Mouse (Mus musculus) brain, embryonic 18.5 days (tissue): ENCODE results near the gene Lipa.

ENCODE experiments used
- DNase-seq: peaks from one replicate; pipeline ENCODE4 v3.0.0-alpha.2; 2012; ENCODE audit warnings: low read depth, low spot score

Gene Lipa

GRCm38 (mm10) chr19:34468216-34468615, 59.1 kb downstream of the Lipa start:
- no peak for DNase-seq

- DNase-seq = no peak
These were observed 62.8 kb downstream of the Lipa start for GRCm38 (mm10) chr19:34464453-34464852.

DNA sequence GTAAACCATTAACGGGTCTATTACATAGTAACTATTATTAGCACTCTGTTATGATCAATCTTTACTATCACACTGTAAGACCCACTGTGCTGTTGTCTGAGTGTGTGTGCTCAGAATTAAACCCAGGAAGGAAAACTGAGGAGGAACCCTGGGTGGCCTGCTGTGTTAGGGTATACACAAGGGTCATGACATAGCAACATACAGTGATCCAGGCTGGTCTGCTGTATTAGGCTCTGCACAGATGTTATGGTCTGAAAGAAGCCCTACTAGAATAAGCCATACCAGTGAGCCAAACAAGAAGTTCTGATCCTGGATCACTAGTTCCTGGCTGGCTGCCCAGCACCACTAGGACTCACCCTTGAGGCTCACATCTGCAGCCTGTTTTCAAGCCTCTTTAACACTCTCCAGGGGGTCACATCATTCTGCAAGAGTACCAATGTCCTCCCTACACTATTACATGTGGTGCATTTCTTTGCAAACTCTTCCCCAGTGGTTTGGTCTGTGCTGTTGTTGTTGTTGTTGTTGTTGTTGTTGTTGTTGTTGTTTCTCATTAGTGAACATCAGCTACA, 65.7 kb downstream of the Lipa start:
- no peak for DNase-seq

GRCm38 (mm10) chr19:34450784-34451370, 76.4 kb downstream of the Lipa start:
- DNase-seq = no peak

GRCm38 (mm10) chr19:34448851-34449250, 78.4 kb downstream of the Lipa start:
- DNase-seq = no peak

DNA sequence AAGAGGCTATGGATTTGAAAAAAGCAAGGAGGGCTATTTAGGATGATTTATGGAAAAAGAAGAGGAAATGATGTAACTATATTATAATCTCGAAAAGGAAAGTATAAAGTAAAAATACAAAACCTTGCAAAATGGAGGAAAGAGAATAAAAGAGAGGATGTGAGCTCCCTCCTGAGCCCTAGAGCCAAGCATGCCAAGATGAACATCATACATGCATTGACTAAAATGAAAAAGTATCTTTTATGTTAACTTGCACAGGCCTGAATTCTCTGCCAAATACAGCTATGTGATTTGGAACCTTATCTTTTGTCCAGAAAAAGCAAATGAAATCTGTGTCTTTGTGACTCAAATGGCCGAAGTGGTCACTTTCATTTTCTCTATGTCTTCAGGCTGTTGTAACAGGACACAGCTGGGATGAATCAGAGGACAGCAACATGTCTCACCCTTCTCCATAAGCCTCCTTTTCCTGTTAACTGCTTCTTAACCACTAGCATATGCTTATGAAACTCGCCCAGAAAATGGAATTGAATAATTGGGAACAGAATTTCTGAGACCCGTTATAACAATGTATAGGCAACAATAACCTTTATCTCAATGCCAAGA, 81.8 kb downstream of the Lipa start:
- DNase-seq = no peak

GRCm38 (mm10) chr19:34444785-34445184, 82.5 kb downstream of the Lipa start:
- no peak for DNase-seq
